Mouse (Mus musculus): ENCODE data around the gene Atcay. TPM values are rescaled to one million over a fixed set of nuclear protein-coding genes. Genes with fewer than 3 reads are reported as not detected.
"Not testable (repeated sequence)": the region's sequence is repeated elsewhere in the genome, so short reads cannot be mapped to it uniquely, and the experiment has no call there.

The Atcay gene
- total and polyA plus RNA-seq, 3 experiments, result 1.4 to 3.8 (median 2.4) TPM

GRCm38 (mm10) chr10:81242021-81242420 lies 11.4 kb upstream of the Atcay start:
- DNase-seq, result no peak

- peak; percentile 47 for DNase-seq
Observed at GRCm38 (mm10) chr10:81240876-81241275, 10.2 kb upstream of the Atcay start.

- no peak for DNase-seq
Observed at GRCm38 (mm10) chr10:81238618-81239017, 8.0 kb upstream of the Atcay start.

GRCm38 (mm10) chr10:81236471-81237268 lies 6.0 kb upstream of the Atcay start:
- DNase-seq, result no peak

- DNase-seq, result peak; percentile 41
Observed at GRCm38 (mm10) chr10:81234206-81234605, 3.6 kb upstream of the Atcay start.

GRCm38 (mm10) chr10:81233226-81233585 lies 2.6 kb upstream of the Atcay start:
- DNase-seq, result no peak

GRCm38 (mm10) chr10:81232580-81233225 lies 2.1 kb upstream of the Atcay start, which contains the start of gene Zfr2:
Gene Zfr2 (plus strand): TSS chr10:81233155.
- DNase-seq, result peak; percentile 95

- no peak for DNase-seq
Observed at GRCm38 (mm10) chr10:81231436-81231835, 803 bp upstream of the Atcay start.

GRCm38 (mm10) chr10:81229735-81230437 lies 747 bp downstream of the Atcay start:
- DNase-seq, result no peak

GRCm38 (mm10) chr10:81223731-81224130 lies 6.9 kb downstream of the Atcay start:
- not testable (repeated sequence) for DNase-seq

- DNase-seq, result no peak
Observed at GRCm38 (mm10) chr10:81221402-81222015, 9.1 kb downstream of the Atcay start.

GRCm38 (mm10) chr10:81217964-81218363 lies 12.7 kb downstream of the Atcay start:
- DNase-seq, result peak; percentile 65

GRCm38 (mm10) chr10:81217267-81217666 lies 13.4 kb downstream of the Atcay start:
- DNase-seq, result not testable (repeated sequence)

GRCm38 (mm10) chr10:81216810-81217209 lies 13.8 kb downstream of the Atcay start:
- DNase-seq, result no peak

- no peak for DNase-seq
Observed at GRCm38 (mm10) chr10:81216260-81216659, 14.4 kb downstream of the Atcay start.

GRCm38 (mm10) chr10:81210154-81210553 lies 20.5 kb downstream of the Atcay start:
- no peak for DNase-seq

- DNase-seq, result no peak
Observed at GRCm38 (mm10) chr10:81204137-81204536, 26.5 kb downstream of the Atcay start.

- no peak for DNase-seq
Observed at GRCm38 (mm10) chr10:81202978-81203720, 27.5 kb downstream of the Atcay start.

GRCm38 (mm10) chr10:81201807-81202758 lies 28.6 kb downstream of the Atcay start, which contains the start of gene Nmrk2:
Gene Nmrk2 (minus strand): TSS chr10:81202051.
- no peak for DNase-seq

- DNase-seq, result no peak
Observed at GRCm38 (mm10) chr10:81200605-81201287, 29.9 kb downstream of the Atcay start.

All from adrenal gland, adult 2 months (tissue).